Mouse (Mus musculus): ENCODE measurements around the gene Fez2. TPM values are rescaled to one million over a fixed set of nuclear protein-coding genes. Genes with fewer than 3 reads are reported as not detected.

Fez2 gene
- polyA plus RNA-seq, 1 experiment from 2014 or later = 34.6 TPM

DNA sequence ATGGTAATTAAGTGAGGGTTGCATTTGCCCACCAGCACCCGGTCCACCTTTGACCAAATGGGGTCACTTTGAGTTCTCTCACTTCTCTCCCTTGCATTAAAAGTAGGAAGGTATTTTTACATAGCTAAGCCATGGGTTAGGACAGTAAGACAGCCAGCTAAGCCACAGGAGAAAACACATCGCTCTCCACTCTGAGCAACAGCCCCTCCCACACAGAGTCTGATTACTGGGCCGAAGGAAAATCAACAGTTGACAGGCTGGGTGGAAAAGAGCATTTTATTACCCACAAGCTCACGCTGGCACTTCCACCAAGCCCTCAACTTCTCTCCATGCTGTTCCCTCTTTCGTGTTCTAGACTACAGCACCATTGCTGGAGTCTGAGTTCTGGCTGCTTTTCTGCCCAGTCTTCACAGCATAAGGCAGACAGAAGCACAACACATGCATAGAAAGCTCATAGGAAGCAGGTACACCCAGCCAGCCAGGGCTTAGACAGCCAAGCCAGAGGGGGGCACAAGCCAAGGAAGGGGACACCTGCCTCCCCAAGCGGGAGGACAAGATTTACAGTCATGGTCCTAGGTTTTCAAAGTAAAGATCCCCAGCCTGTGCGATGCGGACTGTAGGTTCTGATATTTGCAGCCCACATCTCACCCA lies 38.7 kb downstream of the Fez2 start:
- no peak overlapping the region for H3K4me3 ChIP-seq
- H3K27me3 ChIP-seq (ENCODE audit: poor library complexity, severe bottlenecking) = no peaks in the 10 kb centered on the region
- H3K27ac ChIP-seq = no peak overlapping the region
- DNase-seq (ENCODE audit: extremely low spot score, low spot score) = no peak
- 91% methylated on average over 8 of the region's 8 CpGs for WGBS
- no peaks in the 10 kb centered on the region for H3K9me3 ChIP-seq
- peaks cover 5% of the 10 kb centered on the region for H3K4me1 ChIP-seq
- peaks cover 26% of the 10 kb centered on the region for H3K36me3 ChIP-seq (replicated peaks)

- Histone ChIP-seq H3K36me3 (replicated peaks) (peaks cover 35% of the 10 kb centered on the region), H3K27me3 (ENCODE audit: poor library complexity, severe bottlenecking) (no peaks in the 10 kb centered on the region), H3K4me3 (no peak overlapping the region), H3K4me1 (peaks cover 5% of the 10 kb centered on the region), H3K27ac (no peak overlapping the region), H3K9me3 (no peaks in the 10 kb centered on the region)
- DNase-seq (ENCODE audit: extremely low spot score, low spot score) = no peak
- WGBS = 86% methylated on average over 8 of the region's 8 CpGs
These were observed 41.4 kb downstream of the Fez2 start for GRCm38 (mm10) chr17:78376587-78376986.

GRCm38 (mm10) chr17:78374756-78375155 lies 43.2 kb downstream of the Fez2 start:
- 71% methylated on average over 10 of the region's 10 CpGs for WGBS
- no peak for DNase-seq (ENCODE audit: extremely low spot score, low spot score)
- Histone ChIP-seq H3K4me3 (no peak overlapping the region), H3K27me3 (ENCODE audit: poor library complexity, severe bottlenecking) (no peaks in the 10 kb centered on the region), H3K4me1 (peaks cover 5% of the 10 kb centered on the region), H3K36me3 (replicated peaks) (peaks cover 38% of the 10 kb centered on the region), H3K9me3 (no peaks in the 10 kb centered on the region), H3K27ac (no peak overlapping the region)

GRCm38 (mm10) chr17:78373849-78374248 lies 44.1 kb downstream of the Fez2 start:
- H3K4me3 ChIP-seq = no peak overlapping the region
- no peak overlapping the region for H3K27ac ChIP-seq
- no peak for DNase-seq (ENCODE audit: extremely low spot score, low spot score)
- peaks cover 5% of the 10 kb centered on the region for H3K4me1 ChIP-seq
- no peaks in the 10 kb centered on the region for H3K9me3 ChIP-seq
- H3K27me3 ChIP-seq (ENCODE audit: poor library complexity, severe bottlenecking) = no peaks in the 10 kb centered on the region
- 95% methylated on average over 8 of the region's 8 CpGs for WGBS
- H3K36me3 ChIP-seq (replicated peaks) = peaks cover 47% of the 10 kb centered on the region

DNA sequence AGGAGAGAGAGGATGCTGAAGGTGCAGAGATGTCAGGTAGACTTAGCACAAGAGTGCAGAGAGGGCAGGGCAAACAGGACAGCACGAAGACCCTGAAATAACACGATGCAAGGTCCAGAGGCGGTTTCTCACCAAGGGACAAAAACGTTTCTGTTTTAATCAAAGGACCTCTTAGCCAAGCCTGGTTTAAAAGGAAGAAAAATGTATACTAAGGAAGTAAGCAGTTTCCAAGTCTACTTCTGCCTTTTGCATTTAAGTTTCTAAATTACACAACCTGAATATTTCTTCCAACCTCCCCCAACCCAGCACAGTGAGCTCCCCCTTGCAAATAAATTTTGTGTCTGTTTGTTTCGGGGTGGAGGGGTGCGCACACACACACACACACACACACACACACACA lies 44.8 kb downstream of the Fez2 start:
- peaks cover 50% of the 10 kb centered on the region for H3K36me3 ChIP-seq (replicated peaks)
- 91% methylated on average over 6 of the region's 6 CpGs for WGBS
- H3K27ac ChIP-seq = no peak overlapping the region
- no peaks in the 10 kb centered on the region for H3K9me3 ChIP-seq
- H3K27me3 ChIP-seq (ENCODE audit: poor library complexity, severe bottlenecking) = no peaks in the 10 kb centered on the region
- H3K4me1 ChIP-seq = peaks cover 5% of the 10 kb centered on the region
- no peak overlapping the region for H3K4me3 ChIP-seq
- DNase-seq (ENCODE audit: extremely low spot score, low spot score) = no peak

- 81% methylated on average over 1 of the region's 1 CpGs for WGBS
- no peak overlapping the region for H3K27ac ChIP-seq
- peaks cover 5% of the 10 kb centered on the region for H3K4me1 ChIP-seq
- no peak for DNase-seq (ENCODE audit: extremely low spot score, low spot score)
- H3K4me3 ChIP-seq = no peak overlapping the region
- H3K9me3 ChIP-seq = no peaks in the 10 kb centered on the region
- H3K36me3 ChIP-seq (replicated peaks) = peaks cover 49% of the 10 kb centered on the region
- no peaks in the 10 kb centered on the region for H3K27me3 ChIP-seq (ENCODE audit: poor library complexity, severe bottlenecking)
These were observed 47.5 kb downstream of the Fez2 start for GRCm38 (mm10) chr17:78370445-78370844.

DNA sequence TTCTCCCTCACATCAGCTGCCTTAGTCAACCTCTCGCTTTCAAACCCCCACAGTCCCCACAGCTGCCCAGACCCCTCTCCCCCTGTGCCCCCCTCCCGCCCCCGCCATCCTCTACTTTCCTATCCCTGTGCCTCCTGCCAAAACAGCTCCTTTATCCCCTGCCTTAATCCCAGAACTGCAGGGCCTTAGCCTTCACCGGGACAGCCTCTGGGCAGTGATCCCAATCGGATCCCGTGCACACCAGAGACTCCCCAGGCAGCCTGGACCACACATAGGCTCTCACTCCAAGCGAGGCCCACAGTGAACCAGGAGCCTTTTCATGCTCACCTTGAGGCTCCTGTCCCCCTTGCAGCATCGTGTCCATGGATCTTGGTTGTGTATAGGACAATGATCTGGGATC lies 49.5 kb downstream of the Fez2 start:
- no peak for DNase-seq (ENCODE audit: extremely low spot score, low spot score)
- Histone ChIP-seq H3K9me3 (no peaks in the 10 kb centered on the region), H3K4me1 (no peaks in the 10 kb centered on the region), H3K27ac (no peak overlapping the region), H3K36me3 (replicated peaks) (peaks cover 34% of the 10 kb centered on the region), H3K4me3 (no peak overlapping the region), H3K27me3 (ENCODE audit: poor library complexity, severe bottlenecking) (no peaks in the 10 kb centered on the region)
- WGBS = 65% methylated on average over 8 of the region's 8 CpGs

GRCm38 (mm10) chr17:78366070-78366469 lies 51.9 kb downstream of the Fez2 start:
- H3K4me1 ChIP-seq = no peaks in the 10 kb centered on the region
- no peak for DNase-seq (ENCODE audit: extremely low spot score, low spot score)
- 89% methylated on average over 7 of the region's 7 CpGs for WGBS
- peaks cover 29% of the 10 kb centered on the region for H3K36me3 ChIP-seq (replicated peaks)
- no peaks in the 10 kb centered on the region for H3K9me3 ChIP-seq
- no peak overlapping the region for H3K4me3 ChIP-seq
- no peaks in the 10 kb centered on the region; the same call in 1 of the 2 replicates for H3K27me3 ChIP-seq (ENCODE audit: poor library complexity, severe bottlenecking)
- no peak overlapping the region for H3K27ac ChIP-seq

GRCm38 (mm10) chr17:78364555-78365302 lies 53.2 kb downstream of the Fez2 start:
- peaks cover 8% of the 10 kb centered on the region; the same call in 1 of the 2 replicates for H3K27me3 ChIP-seq (ENCODE audit: poor library complexity, severe bottlenecking)
- WGBS = 92% methylated on average over 23 of the region's 23 CpGs
- DNase-seq (ENCODE audit: extremely low spot score, low spot score) = no peak
- no peak overlapping the region for H3K27ac ChIP-seq
- H3K4me3 ChIP-seq = no peak overlapping the region
- H3K4me1 ChIP-seq = 0 out of 2 replicates have a peak, but pooled peaks cover 3% of the 10 kb centered on the region
- no peaks in the 10 kb centered on the region for H3K9me3 ChIP-seq
- H3K36me3 ChIP-seq (replicated peaks) = peaks cover 26% of the 10 kb centered on the region

GRCm38 (mm10) chr17:78361939-78362728 lies 55.8 kb downstream of the Fez2 start:
- no peaks in the 10 kb centered on the region for H3K9me3 ChIP-seq
- DNase-seq (ENCODE audit: extremely low spot score, low spot score) = no peak
- H3K36me3 ChIP-seq (replicated peaks) = no peaks in the 10 kb centered on the region
- 0 out of 2 replicates have a peak, but pooled peaks cover 4% of the 10 kb centered on the region for H3K4me1 ChIP-seq
- peaks cover 10% of the 10 kb centered on the region; the same call in 1 of the 2 replicates for H3K27me3 ChIP-seq (ENCODE audit: poor library complexity, severe bottlenecking)
- 89% methylated on average over 13 of the region's 13 CpGs for WGBS
- no peak overlapping the region for H3K27ac ChIP-seq
- H3K4me3 ChIP-seq = no peak overlapping the region

DNA sequence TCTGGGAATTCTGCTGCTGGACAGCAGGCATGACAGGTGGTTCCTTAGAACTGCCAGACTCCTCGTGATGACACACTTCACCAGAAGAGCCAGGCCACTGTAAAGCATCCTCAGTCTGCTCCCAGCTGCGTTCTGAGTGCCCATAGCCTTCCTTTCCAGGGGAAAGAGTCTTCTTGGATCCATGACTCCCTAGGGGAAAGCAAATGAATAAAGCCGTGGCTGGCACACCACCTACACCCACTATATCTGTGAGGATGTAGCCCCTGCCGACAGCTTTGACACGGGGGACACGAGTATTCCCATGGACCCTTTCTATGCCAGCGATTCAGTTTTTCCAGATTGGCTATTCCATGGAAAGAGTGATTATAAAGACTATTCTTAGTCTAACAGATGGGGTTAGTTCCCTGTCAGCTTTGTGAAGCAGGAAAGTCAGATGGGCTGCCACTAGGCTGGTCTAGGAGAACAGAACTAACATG lies 59.7 kb downstream of the Fez2 start:
- H3K4me1 ChIP-seq = peaks cover 27% of the 10 kb centered on the region
- H3K4me3 ChIP-seq = no peak overlapping the region
- WGBS = 79% methylated on average over 7 of the region's 7 CpGs
- H3K27ac ChIP-seq = no peak overlapping the region
- H3K36me3 ChIP-seq (replicated peaks) = peaks cover 10% of the 10 kb centered on the region
- no peak for DNase-seq (ENCODE audit: extremely low spot score, low spot score)
- H3K9me3 ChIP-seq = no peaks in the 10 kb centered on the region
- H3K27me3 ChIP-seq (ENCODE audit: poor library complexity, severe bottlenecking) = peaks cover 19% of the 10 kb centered on the region; the same call in 1 of the 2 replicates

GRCm38 (mm10) chr17:78357753-78358152 lies 60.2 kb downstream of the Fez2 start:
- no peak for DNase-seq (ENCODE audit: extremely low spot score, low spot score)
- WGBS = 68% methylated on average over 4 of the region's 4 CpGs
- Histone ChIP-seq H3K27ac (no peak overlapping the region), H3K9me3 (no peaks in the 10 kb centered on the region), H3K4me3 (no peak overlapping the region), H3K36me3 (replicated peaks) (peaks cover 10% of the 10 kb centered on the region), H3K4me1 (peaks cover 28% of the 10 kb centered on the region), H3K27me3 (ENCODE audit: poor library complexity, severe bottlenecking) (peaks cover 19% of the 10 kb centered on the region; the same call in 1 of the 2 replicates)

Data from forebrain, embryonic 10.5 days (tissue).